Mouse (Mus musculus) heart, adult 11 months (tissue): ENCODE results near the gene Mag.

Source experiments
- DNase-seq: peaks from one replicate; pipeline ENCODE4 v3.0.0; 2022

The Mag gene

GRCm38 (mm10) chr7:30935422-30936099 is 20.9 kb upstream of the Mag start:
- peak; percentile 72 for DNase-seq

GRCm38 (mm10) chr7:30924581-30924980 is 9.9 kb upstream of the Mag start, which contains the start of gene Hamp2:
TSS of gene Hamp2 (minus strand) at chr7:30924681.
- peak; percentile 73 for DNase-seq

GRCm38 (mm10) chr7:30924071-30924470 is 9.4 kb upstream of the Mag start:
- peak; percentile 89 for DNase-seq

- peak; percentile 27 for DNase-seq
Observed at GRCm38 (mm10) chr7:30922490-30922889, 7.8 kb upstream of the Mag start.

GRCm38 (mm10) chr7:30920217-30920616 is 5.5 kb upstream of the Mag start:
- DNase-seq: peak; percentile 80

GRCm38 (mm10) chr7:30917219-30917618 is 2.5 kb upstream of the Mag start:
- DNase-seq: peak; percentile 76

- peak; percentile 73 for DNase-seq
Observed at GRCm38 (mm10) chr7:30916713-30917112, 2.0 kb upstream of the Mag start.

- DNase-seq: no peak
Observed at GRCm38 (mm10) chr7:30909773-30910172, 4.9 kb downstream of the Mag start.

GRCm38 (mm10) chr7:30908992-30909431 is 5.7 kb downstream of the Mag start:
- no peak for DNase-seq

- no peak for DNase-seq
Observed at GRCm38 (mm10) chr7:30908277-30908991, 6.2 kb downstream of the Mag start.

- no peak for DNase-seq
Observed at GRCm38 (mm10) chr7:30904042-30904441, 10.6 kb downstream of the Mag start.

- no peak for DNase-seq
Observed at GRCm38 (mm10) chr7:30895217-30895616, 19.5 kb downstream of the Mag start.

- DNase-seq: no peak
Observed at GRCm38 (mm10) chr7:30892515-30892914, 22.2 kb downstream of the Mag start.

- no peak for DNase-seq
Observed at GRCm38 (mm10) chr7:30891746-30892145, 22.9 kb downstream of the Mag start.

- no peak for DNase-seq
Observed at GRCm38 (mm10) chr7:30890681-30891080, 24.0 kb downstream of the Mag start.

GRCm38 (mm10) chr7:30888786-30889185 is 25.9 kb downstream of the Mag start:
- DNase-seq: no peak

- peak; percentile 93 for DNase-seq
Observed at GRCm38 (mm10) chr7:30887568-30888188, 27.0 kb downstream of the Mag start.

GRCm38 (mm10) chr7:30886852-30887251 is 27.8 kb downstream of the Mag start:
- DNase-seq: no peak

- no peak for DNase-seq
Observed at GRCm38 (mm10) chr7:30884047-30884446, 30.6 kb downstream of the Mag start.

GRCm38 (mm10) chr7:30881367-30881766 is 33.3 kb downstream of the Mag start:
- no peak for DNase-seq

- no peak for DNase-seq
Observed at GRCm38 (mm10) chr7:30880176-30880575, 34.5 kb downstream of the Mag start, which contains the start of gene Cd22. TSS of gene Cd22 (minus strand) at chr7:30880342.

GRCm38 (mm10) chr7:30878950-30879349 is 35.7 kb downstream of the Mag start:
- DNase-seq: no peak

GRCm38 (mm10) chr7:30873083-30873482 is 41.6 kb downstream of the Mag start:
- DNase-seq: peak; percentile 91

GRCm38 (mm10) chr7:30863386-30863785 is 51.3 kb downstream of the Mag start:
- DNase-seq: no peak
